Mouse (Mus musculus): ENCODE data around the gene Lmln. TPM values are rescaled to one million over a fixed set of nuclear protein-coding genes. Genes with fewer than 3 reads are reported as not detected.

Gene Lmln
- 1 to 10 TPM; 1.8 to 3.1 TPM for total RNA-seq (2023)

DNA sequence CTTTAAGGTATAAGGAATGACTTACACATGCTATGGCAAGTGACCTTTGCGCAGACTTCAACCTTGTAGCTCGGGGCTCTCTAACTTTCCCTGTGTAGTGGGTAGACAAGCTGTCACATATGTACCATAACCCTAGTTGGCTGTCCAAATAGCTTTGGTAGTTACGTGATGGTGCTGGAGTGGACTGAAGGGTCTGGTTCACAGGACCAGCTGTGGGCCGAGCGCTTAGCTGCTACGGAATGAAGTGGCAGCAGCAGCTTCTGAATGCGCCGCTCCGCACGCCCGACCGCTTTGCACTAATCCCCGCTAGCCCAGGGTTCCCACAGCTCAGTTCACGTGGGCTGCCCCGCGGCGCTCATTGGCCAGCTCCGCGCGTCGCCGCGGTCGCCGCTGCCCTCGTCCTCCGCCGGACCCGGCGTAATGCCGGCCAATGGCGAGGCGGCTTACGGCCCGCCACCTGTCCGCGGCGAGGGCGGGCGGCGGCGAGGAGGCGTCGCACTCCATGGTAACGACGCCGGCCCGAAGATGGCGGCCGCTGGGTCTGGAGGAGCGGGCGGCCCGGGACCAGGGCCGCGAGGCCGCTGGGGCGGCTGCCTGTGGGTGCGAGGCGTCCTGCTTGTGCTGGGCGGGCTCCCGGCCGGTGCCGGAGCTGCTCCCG is at the start of gene Lmln:
Lmln (plus strand) TSS at position 498 of the 658 bp plus-strand sequence.

DNA sequence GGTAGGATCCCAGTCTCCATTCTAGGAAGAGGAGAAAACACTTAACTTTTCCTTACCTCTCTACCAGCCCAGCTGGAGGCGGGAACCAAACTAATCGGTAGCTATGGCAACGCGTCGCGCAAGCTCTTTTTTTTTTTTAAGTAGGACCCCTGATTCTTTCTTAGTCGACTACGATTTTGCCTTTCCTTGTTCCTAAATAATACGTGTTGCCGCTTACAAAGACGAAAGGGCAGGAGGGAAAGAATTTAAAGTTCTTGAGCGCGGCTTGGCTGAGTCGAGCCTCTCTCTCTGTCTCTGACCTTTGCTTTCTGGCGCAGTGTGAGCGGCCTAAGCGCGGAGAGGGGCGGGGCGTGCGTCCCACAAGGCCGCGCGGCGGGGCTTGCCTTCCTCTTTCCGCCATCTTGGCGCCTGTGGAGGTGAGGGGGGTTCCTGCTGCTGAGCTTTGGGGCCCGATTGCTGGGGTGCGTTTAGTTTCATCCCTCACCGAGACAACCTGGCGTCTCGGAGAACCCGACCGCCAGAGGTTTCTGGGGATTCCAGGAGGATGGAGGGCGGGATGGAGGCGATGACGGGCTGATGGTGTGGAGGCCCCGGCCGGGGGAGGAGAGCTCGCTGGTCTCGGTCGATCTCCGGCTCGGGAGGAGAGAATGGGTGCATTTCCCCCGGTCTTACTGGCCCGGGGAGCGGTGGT is 6.1 kb upstream of the Lmln start, which contains the start of the genes Iqcg and Rpl35a:
Iqcg (minus strand) TSS at position 124 of the 691 bp plus-strand sequence.
Rpl35a (plus strand) TSS at position 359 of the 691 bp plus-strand sequence.

Other genes with a start within 250 kb of the Lmln start
- gene Fyttd1, start 185.0 kb upstream of the Lmln start, total RNA-seq (2023): 10 to 100 TPM; 63.9 to 94.7 TPM
- 100 to 1,000 TPM; 186 to 201 TPM for gene Rubcn, start 184.8 kb upstream of the Lmln start, total RNA-seq (2023)
- 10 to 100 TPM; 72.1 to 78.9 TPM for gene Lrch3, start 148.4 kb upstream of the Lmln start, total RNA-seq (2023)
- gene Iqcg, start 6.3 kb upstream of the Lmln start, total RNA-seq (2023): not detected
- gene Rpl35a, start 6.1 kb upstream of the Lmln start, total RNA-seq (2023): 1,000 to 10,000 TPM in 1 of 2 experiments, 100 to 1,000 TPM in 1; 983 to 1,091 TPM
- 10 to 100 TPM; 24.8 to 26.9 TPM for gene Osbpl11, start 122.5 kb downstream of the Lmln start, total RNA-seq (2023)
- gene Snx4, start 188.9 kb downstream of the Lmln start, total RNA-seq (2023): 10 to 100 TPM; 41.7 to 48.4 TPM

All from B cell, adult 67 days (primary cell).